Mouse (Mus musculus) embryonic fibroblast, embryonic 13.5 days (primary cell): ENCODE measurements around the gene Sema3e.

ENCODE experiments used
- CTCF ChIP-seq: IDR thresholded peaks from 2 replicates; pipeline ENCODE4 v1.5.1; 2011; ENCODE audit warnings: mild to moderate bottlenecking, control low read depth, low read length, moderate library complexity, borderline replicate concordance; ENCODE audit not compliant: insufficient read depth
- POLR2A ChIP-seq: IDR thresholded peaks from 2 replicates; pipeline ENCODE4 v1.6.1; 2011; ENCODE audit warnings: low read depth, mild to moderate bottlenecking, control low read depth, low read length, moderate library complexity

DNA sequence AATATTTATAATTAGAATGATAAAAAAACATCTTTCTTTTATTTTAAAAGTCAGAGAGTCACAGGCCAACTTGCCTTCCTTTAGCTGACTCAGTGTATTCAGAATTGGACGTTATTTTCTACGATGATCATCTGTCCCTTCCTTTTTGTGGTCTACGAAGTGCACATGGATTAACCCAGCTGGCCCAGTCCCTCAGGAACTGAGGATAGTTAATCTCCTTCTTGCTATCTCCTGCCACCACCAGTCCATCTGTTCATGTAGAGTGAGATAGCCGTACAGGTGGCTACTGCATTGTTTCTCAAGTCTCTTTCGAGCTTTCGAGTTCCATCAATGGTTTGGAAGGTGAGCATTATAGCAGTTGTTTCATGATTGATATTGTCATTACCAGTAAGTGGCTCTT, 18.9 kb downstream of the Sema3e start:
- TF ChIP-seq CTCF = no peak
- no peak for TF ChIP-seq POLR2A
